Mouse (Mus musculus): ENCODE data around the gene Gda. TPM values are rescaled to one million over a fixed set of nuclear protein-coding genes. Genes with fewer than 3 reads are reported as not detected.

Gene Gda
- total RNA-seq, 2 experiments from 2014 or later: 237 to 556 TPM

GRCm38 (mm10) chr19:21461221-21461960, 11.9 kb downstream of the Gda start:
- ATAC-seq (replicated peaks; ENCODE audit: low FRiP score, poor library complexity, severe bottlenecking): no peak

- ATAC-seq (replicated peaks; ENCODE audit: low FRiP score, poor library complexity, severe bottlenecking): no peak
These were observed 15.8 kb downstream of the Gda start for GRCm38 (mm10) chr19:21457461-21457860.

DNA sequence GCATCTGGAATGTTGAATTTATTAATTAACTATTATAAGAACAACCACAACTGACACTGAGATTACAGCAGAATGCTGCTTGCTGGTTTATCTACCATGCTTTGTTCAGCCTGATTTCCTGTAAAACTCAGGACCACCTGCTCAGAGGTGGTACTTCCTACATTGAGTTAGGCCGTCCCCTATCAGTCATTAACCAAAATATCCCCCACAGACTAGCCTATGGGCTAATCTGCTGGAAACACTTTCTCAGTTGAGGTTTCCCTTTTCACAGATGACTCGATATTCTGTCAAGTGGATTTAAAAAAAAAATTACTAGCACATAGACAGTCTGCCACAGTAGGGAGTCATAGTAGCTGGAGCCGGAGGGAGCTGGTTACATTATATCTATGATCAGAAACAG, 31.5 kb downstream of the Gda start:
- 0 out of 2 replicates have a peak, but pooled peaks have one; percentile 3 for ATAC-seq (replicated peaks; ENCODE audit: low FRiP score, poor library complexity, severe bottlenecking)

- ATAC-seq (replicated peaks; ENCODE audit: low FRiP score, poor library complexity, severe bottlenecking): no peak
These were observed 32.4 kb downstream of the Gda start for GRCm38 (mm10) chr19:21440841-21441240.

DNA sequence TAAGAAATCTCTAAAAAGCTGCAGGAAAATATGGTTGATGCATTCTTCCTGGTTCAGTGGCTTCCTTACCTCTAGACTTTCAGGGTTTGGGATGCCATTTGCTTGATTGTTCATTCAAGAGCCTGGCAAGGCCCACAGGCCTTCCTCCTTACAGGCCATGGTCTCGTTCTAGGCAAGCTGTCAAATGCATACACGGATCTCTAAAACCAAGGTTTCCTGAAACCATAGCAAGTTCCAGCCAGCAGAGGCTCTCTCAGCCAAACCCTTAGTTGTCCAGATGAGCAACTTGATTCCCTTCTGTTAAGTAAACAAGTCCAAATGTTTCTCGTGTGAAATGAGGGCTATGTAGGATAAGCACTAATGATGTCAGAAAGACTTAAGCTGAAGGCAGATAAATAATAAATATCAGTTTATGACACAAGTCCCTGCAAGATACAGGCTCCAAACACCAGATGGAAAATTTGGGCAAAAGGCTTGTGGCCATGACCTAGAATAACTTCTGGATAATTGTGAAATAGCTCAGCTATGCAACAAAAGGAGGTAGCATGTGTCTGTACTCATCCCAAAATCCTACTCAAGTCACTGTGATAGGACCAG, 34.0 kb downstream of the Gda start:
- peak; percentile 63 for ATAC-seq (replicated peaks; ENCODE audit: low FRiP score, poor library complexity, severe bottlenecking)

- peak; percentile 66 for ATAC-seq (replicated peaks; ENCODE audit: low FRiP score, poor library complexity, severe bottlenecking)
These were observed 36.7 kb downstream of the Gda start for GRCm38 (mm10) chr19:21436566-21436965.

- ATAC-seq (replicated peaks; ENCODE audit: low FRiP score, poor library complexity, severe bottlenecking): no peak
These were observed 39.9 kb downstream of the Gda start for GRCm38 (mm10) chr19:21433348-21433747.

DNA sequence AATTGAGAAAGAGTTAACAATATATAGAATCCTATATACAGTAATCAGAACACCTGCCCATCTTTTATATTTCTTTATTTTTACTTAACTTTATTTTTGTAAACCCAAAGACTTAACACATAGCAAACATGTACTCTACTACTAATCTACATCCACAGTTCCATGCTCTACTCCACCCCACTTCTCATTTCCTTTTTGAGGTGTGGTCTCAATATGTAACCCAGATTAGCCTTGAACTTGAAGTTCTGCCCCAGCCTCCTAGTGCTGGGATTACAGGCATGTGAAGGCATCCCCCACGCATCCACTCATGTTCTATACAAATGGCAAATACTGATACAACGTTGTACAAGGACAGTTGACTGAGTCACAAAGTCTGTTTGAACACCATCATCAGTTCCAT, 40.4 kb downstream of the Gda start:
- peak; percentile 39 for ATAC-seq (replicated peaks; ENCODE audit: low FRiP score, poor library complexity, severe bottlenecking)

DNA sequence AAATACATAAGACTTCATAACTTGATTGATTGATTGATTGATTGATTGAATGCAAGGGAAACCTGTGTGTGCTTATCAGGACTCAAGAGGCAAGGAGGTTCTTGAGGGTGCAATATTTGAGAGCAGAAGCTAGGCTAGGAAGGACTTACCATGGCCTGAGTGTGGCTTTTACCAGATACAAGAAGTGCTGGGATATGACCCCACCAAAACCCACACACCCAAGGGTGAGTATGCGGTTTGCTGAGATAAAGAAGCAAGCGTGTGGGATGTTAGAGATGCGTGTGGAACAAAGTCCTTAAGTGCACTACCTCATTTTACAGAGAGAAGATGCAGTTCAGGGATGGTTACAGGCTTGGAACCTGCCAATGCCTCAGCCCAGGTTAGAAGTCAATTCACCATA, 41.0 kb downstream of the Gda start:
- peak; percentile 69 for ATAC-seq (replicated peaks; ENCODE audit: low FRiP score, poor library complexity, severe bottlenecking)

DNA sequence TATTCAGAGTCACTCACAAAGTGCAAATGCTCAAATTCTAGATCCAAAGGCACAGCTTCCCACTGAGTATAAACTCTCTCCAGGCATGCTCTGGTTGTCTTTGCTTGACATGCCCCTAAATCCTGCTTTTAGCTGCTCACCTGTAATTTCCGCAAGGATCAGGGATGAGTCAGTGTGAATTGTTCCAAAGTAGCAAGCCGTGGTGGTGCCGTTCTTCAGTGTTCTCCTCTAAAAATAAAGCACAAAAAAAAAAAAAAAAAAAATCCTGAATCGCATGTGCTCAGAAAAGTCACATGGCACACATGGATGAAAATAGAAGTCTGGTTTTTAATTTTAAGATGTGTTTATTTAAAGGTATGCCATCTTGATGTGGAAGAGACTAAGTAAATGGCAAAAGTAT, 47.9 kb downstream of the Gda start:
- no peak for ATAC-seq (replicated peaks; ENCODE audit: low FRiP score, poor library complexity, severe bottlenecking)

DNA sequence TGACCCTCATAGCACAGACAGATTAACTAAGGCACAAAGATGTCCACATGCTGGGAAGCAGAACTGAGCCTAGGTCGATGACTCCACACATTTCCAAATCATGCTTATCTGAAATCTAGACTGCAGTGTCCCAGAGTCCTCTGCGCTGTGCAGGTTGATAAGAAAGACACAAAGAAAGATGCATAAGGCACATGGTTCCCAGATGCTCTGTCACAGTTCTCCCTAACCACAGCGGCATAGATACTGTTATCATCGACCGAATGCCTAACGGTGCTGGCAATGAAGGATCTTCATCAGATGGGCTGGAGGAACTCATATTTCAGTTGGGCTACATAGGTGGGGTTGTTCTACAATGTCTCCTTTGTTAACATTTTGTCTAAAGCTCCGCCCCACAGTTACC, 49.5 kb downstream of the Gda start:
- peak; percentile 37 for ATAC-seq (replicated peaks; ENCODE audit: low FRiP score, poor library complexity, severe bottlenecking)

DNA sequence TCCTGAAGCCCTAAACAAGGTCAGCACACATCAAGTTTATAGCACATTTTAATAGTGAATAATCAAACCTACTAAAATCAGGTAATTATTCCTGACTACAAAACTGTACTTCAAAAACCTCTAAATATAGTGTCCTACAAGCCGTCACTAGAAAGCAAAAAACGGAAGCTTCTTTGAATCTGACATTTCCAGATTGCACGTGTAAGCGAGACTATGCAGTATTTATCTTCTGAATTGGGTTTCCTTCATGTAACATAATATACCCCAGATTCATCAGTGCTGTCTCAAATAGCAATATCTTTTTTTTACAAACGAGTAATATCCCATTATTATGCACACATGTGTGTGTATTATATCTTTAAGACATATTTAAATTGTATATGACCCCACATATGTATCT, 54.8 kb downstream of the Gda start:
- no peak for ATAC-seq (replicated peaks; ENCODE audit: low FRiP score, poor library complexity, severe bottlenecking)

DNA sequence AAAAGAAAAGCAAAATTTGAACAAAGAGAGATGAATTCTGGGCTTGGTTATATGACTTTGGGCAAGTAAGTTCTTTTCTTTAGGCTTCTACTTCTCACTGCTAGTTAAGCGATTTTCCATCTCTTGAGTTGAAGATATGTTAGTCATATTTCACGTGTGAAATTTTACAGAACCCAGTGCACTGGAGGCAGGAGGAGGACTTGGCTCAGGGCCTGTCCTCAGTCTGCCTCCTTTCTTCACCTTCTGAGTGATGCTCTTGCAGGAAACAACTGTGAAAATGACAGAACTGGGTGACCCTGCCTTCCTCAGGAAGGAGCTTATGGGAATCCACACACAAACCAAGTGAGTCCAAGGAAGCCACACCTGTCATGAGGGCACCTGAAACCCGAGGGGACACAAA, 57.9 kb downstream of the Gda start:
- no peak for ATAC-seq (replicated peaks; ENCODE audit: low FRiP score, poor library complexity, severe bottlenecking)

- ATAC-seq (replicated peaks; ENCODE audit: low FRiP score, poor library complexity, severe bottlenecking): peak; percentile 81
These were observed 64.1 kb downstream of the Gda start for GRCm38 (mm10) chr19:21409178-21409577.

- ATAC-seq (replicated peaks; ENCODE audit: low FRiP score, poor library complexity, severe bottlenecking): peak; percentile 85
These were observed 65.9 kb downstream of the Gda start for GRCm38 (mm10) chr19:21407363-21407762.

- ATAC-seq (replicated peaks; ENCODE audit: low FRiP score, poor library complexity, severe bottlenecking): no peak
These were observed 75.3 kb downstream of the Gda start for GRCm38 (mm10) chr19:21397994-21398393.

- no peak for ATAC-seq (replicated peaks; ENCODE audit: low FRiP score, poor library complexity, severe bottlenecking)
These were observed 76.9 kb downstream of the Gda start for GRCm38 (mm10) chr19:21396364-21396763.

GRCm38 (mm10) chr19:21390904-21391303, 82.3 kb downstream of the Gda start:
- peak; percentile 83 for ATAC-seq (replicated peaks; ENCODE audit: low FRiP score, poor library complexity, severe bottlenecking)

GRCm38 (mm10) chr19:21386842-21387241, 86.4 kb downstream of the Gda start:
- ATAC-seq (replicated peaks; ENCODE audit: low FRiP score, poor library complexity, severe bottlenecking): no peak

DNA sequence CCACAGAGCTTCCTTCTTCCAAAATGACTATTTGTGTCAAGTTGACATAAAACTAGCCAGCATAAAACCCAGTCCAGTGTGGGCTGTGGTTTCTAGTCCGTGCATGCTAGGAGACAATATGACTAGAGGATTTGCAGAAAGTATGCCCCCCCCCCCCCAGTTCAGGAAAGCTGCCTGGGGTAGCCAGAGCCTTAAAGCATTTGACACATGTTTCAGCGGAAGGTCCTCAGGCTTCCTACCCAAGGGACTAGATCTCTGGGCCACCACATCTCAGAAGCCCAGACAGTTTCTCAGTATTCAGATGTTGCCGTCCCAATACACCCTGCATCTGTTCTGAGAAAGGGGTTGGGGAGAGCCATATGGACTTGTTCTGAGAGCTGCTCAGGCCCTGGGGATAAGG, 89.0 kb downstream of the Gda start:
- ATAC-seq (replicated peaks; ENCODE audit: low FRiP score, poor library complexity, severe bottlenecking): no peak

- ATAC-seq (replicated peaks; ENCODE audit: low FRiP score, poor library complexity, severe bottlenecking): no peak
These were observed 89.6 kb downstream of the Gda start for GRCm38 (mm10) chr19:21383491-21384226.
